Mouse (Mus musculus): ENCODE measurements around the gene 4921504E06Rik.

GRCm38 (mm10) chr2:19455857-19456482 is 97.7 kb downstream of the 4921504E06Rik start:
- TF ChIP-seq POLR2A (IDR thresholded peaks at IDR 0.05; ENCODE audit: extremely low read depth, insufficient read depth, low read length) (no peak), CTCF (IDR thresholded peaks at IDR 0.05; ENCODE audit: low read depth, low read length) (no peak)
